Mouse (Mus musculus) cerebellum, adult 2 months (tissue): ENCODE measurements at regions not wholly inside any gene's neighbourhood (a gene's known extent, or its start where the extent isn't known, plus 50 kb on each side); places are given as distances from the start of the nearest gene placed in this dataset.

Experiments
- DNase-seq, 2 experiments: peaks; one replicate each; pipeline ENCODE4 v3.0.0; 2021
- H3K27ac ChIP-seq: fragments of 200-500 bp; 2 replicates; pipeline ENCODE4 v1.5.1; 2012; ENCODE audit warnings: low read length, control low read depth, inconsistent platforms; ENCODE audit not compliant: insufficient read depth
- H3K27me3 ChIP-seq: fragments of 200-500 bp; 2 replicates; pipeline ENCODE4 v1.6.1; 2012; ENCODE audit warnings: inconsistent platforms, mild to moderate bottlenecking, low read length, moderate library complexity; ENCODE audit not compliant: control insufficient read depth, insufficient read depth
- H3K4me1 ChIP-seq: fragments of 200-500 bp; 2 replicates; pipeline ENCODE4 v1.6.1; 2011; ENCODE audit warnings: low read length; ENCODE audit not compliant: control insufficient read depth, insufficient read depth
- H3K4me3 ChIP-seq: fragments of 200-500 bp; replicated peaks from 2 replicates; pipeline ENCODE3; 2011; ENCODE audit warnings: mild to moderate bottlenecking, low read depth, low read length, control low read depth; ENCODE audit not compliant: insufficient read depth
- CTCF ChIP-seq: fragments of 200-500 bp; IDR thresholded peaks from 2 replicates; pipeline ENCODE4 v1.5.1; 2011; ENCODE audit warnings: low read depth, mild to moderate bottlenecking, control low read depth, low read length, moderate library complexity, borderline replicate concordance; ENCODE audit not compliant: insufficient read depth
- POLR2A ChIP-seq: fragments of 200-500 bp; IDR thresholded peaks from 2 replicates; pipeline ENCODE4 v1.6.1; 2011; ENCODE audit warnings: low read length, control low read depth, borderline replicate concordance; ENCODE audit not compliant: insufficient read depth
- WGBS: fragments of 180-500 bp; shearing (Covaris S2); methylation state at CpG from one replicate; pipeline ENCODE4 v1.1.7; 2018; 5-methylcytosine and 5-hydroxymethylcytosine counted together

DNA sequence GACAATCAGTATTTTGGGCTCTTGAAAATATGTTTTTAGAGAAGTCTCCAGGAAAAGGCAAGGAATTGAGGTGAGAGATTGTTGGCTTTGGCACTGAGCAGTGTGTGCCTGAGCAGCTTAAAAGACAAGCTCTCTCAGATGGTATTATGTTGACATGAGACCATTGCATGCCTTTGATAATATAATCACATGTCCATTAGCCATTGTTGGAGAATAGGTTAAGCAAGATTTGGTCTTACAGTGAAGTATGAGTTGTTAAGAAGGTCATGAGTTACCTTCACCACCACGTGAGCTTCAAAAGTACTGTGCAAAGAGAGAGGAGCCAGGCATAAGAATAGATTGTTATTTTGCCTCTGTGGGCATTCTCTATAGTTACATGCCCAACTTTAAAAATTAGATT lies 850.0 kb upstream of the Sox9 start:
- 98% methylated on average over 1 of the region's 1 CpGs for WGBS
- no peak for TF ChIP-seq CTCF
- no peak for TF ChIP-seq POLR2A
- Histone ChIP-seq H3K4me3 (no peak overlapping the region), H3K4me1 (no peaks in the 10 kb centered on the region), H3K27me3 (no peaks in the 10 kb centered on the region), H3K27ac (no peak overlapping the region)
- no peak for DNase-seq

DNA sequence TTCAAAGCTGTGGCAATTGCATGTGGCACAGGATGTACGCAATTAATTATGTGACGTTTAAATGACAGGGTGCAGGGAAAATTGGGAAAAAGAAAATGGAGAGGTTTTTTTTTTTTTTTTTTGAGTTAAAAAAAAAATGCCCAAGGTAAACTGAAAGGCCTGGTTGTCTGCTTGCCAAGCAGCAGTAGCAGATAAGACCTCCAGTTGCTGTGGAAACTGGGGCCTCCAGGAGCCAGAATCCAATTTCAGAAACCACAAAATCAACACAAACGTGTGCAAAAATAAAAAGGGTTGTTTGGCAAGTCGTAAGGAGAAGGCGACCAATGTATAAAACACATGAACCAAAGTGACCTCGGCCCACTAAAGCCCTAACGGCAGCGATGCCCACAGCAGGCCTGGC lies 837.7 kb upstream of the Sox9 start:
- Histone ChIP-seq H3K27me3 (no peaks in the 10 kb centered on the region), H3K4me1 (no peaks in the 10 kb centered on the region), H3K27ac (no peak overlapping the region), H3K4me3 (no peak overlapping the region)
- WGBS: 77% methylated on average over 8 of the region's 8 CpGs
- TF ChIP-seq POLR2A: no peak
- no peak for TF ChIP-seq CTCF
- DNase-seq: no peak

DNA sequence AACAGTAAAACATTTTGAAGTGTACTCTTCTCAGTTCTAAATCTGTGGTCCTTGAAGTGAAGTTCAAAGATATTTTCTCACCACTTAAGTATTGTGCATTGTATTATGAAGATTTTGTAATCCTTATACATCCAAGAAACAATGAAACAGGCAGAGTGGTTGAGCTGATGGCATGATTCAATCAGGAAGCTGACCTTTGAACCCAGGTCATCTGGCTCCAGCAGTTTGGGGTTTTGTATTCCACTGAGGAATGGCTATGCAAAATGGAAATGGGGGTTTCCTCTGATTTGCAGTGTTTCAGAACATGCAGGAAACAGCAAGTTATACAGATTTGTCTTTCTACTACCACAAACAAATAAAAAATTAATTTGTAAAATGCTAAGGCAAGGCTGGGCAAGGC lies 836.2 kb upstream of the Sox9 start:
- TF ChIP-seq POLR2A (no peak), CTCF (no peak)
- no peak overlapping the region for H3K27ac ChIP-seq
- DNase-seq: no peak
- no peak overlapping the region for H3K4me3 ChIP-seq
- H3K27me3 ChIP-seq: no peaks in the 10 kb centered on the region
- H3K4me1 ChIP-seq: no peaks in the 10 kb centered on the region

DNA sequence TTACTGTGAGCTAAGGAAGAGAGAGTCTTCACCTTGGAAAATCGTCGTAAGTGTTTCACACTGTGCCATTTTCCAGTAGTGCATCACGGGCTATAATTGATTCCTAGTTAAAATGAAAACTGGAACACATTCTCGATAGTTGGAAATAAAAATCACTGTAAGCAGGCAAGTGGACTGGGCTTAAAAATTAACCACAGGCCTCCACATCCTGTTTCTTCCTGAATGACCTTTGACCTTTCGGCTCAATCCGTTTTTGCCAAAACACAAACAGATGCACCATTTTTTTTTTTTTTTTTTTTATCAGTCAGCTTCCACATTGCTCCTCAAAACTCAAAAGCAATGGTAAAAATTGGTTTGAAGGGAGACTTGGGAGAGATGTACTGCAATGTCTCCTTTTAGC lies 834.4 kb upstream of the Sox9 start:
- no peak overlapping the region for H3K27ac ChIP-seq
- H3K27me3 ChIP-seq: no peaks in the 10 kb centered on the region
- H3K4me3 ChIP-seq: no peak overlapping the region
- TF ChIP-seq CTCF: no peak
- no peak for TF ChIP-seq POLR2A
- H3K4me1 ChIP-seq: no peaks in the 10 kb centered on the region
- 89% methylated on average over 6 of the region's 6 CpGs for WGBS
- DNase-seq: no peak

DNA sequence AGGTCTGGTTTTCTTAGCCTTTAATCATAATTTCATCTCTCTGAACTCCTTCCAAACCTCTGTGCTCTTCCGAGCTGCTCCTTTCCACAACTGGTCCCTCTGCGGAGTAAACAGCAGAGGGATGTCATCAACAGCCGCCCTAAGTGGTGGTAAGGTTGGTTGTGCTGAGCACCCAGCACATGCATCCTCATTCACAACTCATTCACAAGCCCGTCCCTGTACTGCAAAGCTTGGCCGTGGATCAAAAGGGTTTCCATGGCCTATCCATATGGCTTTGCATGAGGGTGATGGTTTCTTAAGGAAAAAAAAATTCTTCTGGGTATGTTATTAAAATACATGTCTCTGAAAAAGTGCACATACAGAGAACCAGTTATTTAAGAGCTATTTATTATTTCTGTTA lies 828.6 kb upstream of the Sox9 start:
- TF ChIP-seq POLR2A (no peak), CTCF (no peak)
- H3K4me3 ChIP-seq: no peak overlapping the region
- no peak for DNase-seq
- no peak overlapping the region for H3K27ac ChIP-seq
- H3K27me3 ChIP-seq: no peaks in the 10 kb centered on the region
- WGBS: 66% methylated on average over 5 of the region's 5 CpGs
- H3K4me1 ChIP-seq: no peaks in the 10 kb centered on the region

DNA sequence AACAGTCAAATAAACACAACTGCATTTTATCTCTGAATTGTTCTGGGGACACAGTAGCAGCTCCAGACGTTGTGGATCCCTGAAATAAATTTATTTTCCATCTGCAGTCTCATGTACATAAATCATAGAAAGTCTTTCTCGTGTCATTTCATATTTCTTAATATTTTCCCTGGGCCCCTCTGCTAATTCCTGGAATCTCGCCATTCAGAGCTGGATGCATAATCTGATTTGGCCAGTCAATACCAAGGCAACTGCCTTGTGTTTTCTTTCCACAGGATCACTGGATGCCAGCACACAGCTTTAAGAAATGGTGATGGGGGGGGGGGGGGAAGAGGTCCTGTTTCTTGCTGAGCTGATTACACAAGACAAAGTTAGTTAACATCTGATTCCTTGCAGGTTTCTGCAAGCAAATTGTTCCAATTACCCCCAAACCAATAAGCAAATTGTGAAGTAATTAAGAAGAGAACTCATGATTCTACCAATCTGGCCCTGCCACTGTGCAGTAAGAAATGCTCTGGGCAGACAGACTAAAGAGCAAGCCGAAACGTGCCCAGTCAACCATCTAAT lies 824.2 kb upstream of the Sox9 start:
- no peak overlapping the region for H3K27ac ChIP-seq
- no peak overlapping the region for H3K4me3 ChIP-seq
- 50% methylated on average over 5 of the region's 5 CpGs for WGBS
- TF ChIP-seq POLR2A: no peak
- no peak for TF ChIP-seq CTCF
- DNase-seq: no peak
- H3K27me3 ChIP-seq: no peaks in the 10 kb centered on the region
- H3K4me1 ChIP-seq: no peaks in the 10 kb centered on the region

DNA sequence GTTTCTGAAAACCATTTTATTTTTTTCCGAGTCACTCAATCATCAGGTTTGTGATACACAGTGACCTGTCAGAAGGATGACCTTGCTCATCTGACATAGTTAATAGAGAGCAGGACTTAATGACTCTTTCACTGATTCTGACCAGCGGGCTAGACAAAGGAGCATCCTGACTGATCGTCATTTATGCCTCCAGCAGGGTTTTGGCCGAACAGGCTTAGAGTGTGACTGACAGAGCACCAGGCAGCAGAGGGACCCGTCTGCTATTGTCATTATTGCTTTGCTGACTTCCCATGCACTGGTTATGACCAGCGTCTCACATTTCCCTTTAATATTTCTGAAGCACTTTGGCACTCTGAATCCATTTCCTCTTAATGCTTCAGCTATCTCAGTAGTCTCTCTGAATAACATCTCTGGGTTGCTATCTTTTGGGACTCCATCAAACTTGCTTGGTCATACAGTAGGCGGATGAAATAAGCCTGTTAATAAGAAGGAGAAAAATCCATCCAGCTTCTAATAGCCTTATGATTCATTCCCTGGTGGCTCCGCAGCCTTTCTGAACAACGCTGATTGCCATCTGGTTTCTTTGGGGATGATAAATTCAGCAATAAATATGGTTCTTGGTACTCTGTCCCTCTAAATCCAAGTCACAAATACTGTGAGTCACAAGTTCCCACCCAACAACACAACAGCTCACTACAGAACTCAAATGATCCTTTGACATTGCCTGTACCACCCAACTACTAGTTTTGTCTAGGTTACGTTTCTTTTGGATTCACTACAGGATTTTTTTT lies 820.8 kb upstream of the Sox9 start:
- no peak overlapping the region for H3K4me3 ChIP-seq
- H3K27ac ChIP-seq: no peak overlapping the region
- H3K27me3 ChIP-seq: no peaks in the 10 kb centered on the region
- H3K4me1 ChIP-seq: no peaks in the 10 kb centered on the region
- no peak for TF ChIP-seq CTCF
- TF ChIP-seq POLR2A: no peak
- DNase-seq: no peak
- WGBS: 25% methylated on average over 10 of the region's 10 CpGs

GRCm38 (mm10) chr11:111961846-111962245 lies 820.2 kb upstream of the Sox9 start:
- no peak for DNase-seq
- TF ChIP-seq CTCF (no peak), POLR2A (no peak)
- no peaks in the 10 kb centered on the region for H3K27me3 ChIP-seq
- no peaks in the 10 kb centered on the region for H3K4me1 ChIP-seq
- no peak overlapping the region for H3K4me3 ChIP-seq
- 48% methylated on average over 2 of the region's 2 CpGs for WGBS
- no peak overlapping the region for H3K27ac ChIP-seq
